Mouse (Mus musculus) layer of hippocampus, postnatal 36 days (tissue): ENCODE data around the gene Cpne5. TPM values are rescaled to one million over a fixed set of nuclear protein-coding genes. Genes with fewer than 3 reads are reported as not detected.

Experiments
- DNase-seq, 2 experiments: peaks; one replicate each; pipeline ENCODE4 v3.0.0; 2022
- total RNA-seq, 2 experiments: library from RNA; stranded (reverse); gene quantifications; 2 replicates each; pipeline ENCODE4 v1.2.3; 2021

The Cpne5 gene
- total RNA-seq, 2 experiments from 2014 or later, result 30.4 to 31.7 TPM

- no peak for DNase-seq
These were observed 70.6 kb downstream of the Cpne5 start for GRCm38 (mm10) chr17:29167371-29167770.

- DNase-seq, result no peak
These were observed 71.9 kb downstream of the Cpne5 start for GRCm38 (mm10) chr17:29165967-29166578.

GRCm38 (mm10) chr17:29165452-29165851 lies 72.5 kb downstream of the Cpne5 start:
- no peak for DNase-seq

- no peak for DNase-seq
These were observed 73.4 kb downstream of the Cpne5 start for GRCm38 (mm10) chr17:29164469-29165111.

GRCm38 (mm10) chr17:29162334-29162733 lies 75.6 kb downstream of the Cpne5 start:
- no peak for DNase-seq

GRCm38 (mm10) chr17:29159743-29160455 lies 78.1 kb downstream of the Cpne5 start:
- no peak for DNase-seq

GRCm38 (mm10) chr17:29159320-29159719 lies 78.6 kb downstream of the Cpne5 start:
- no peak for DNase-seq

GRCm38 (mm10) chr17:29158899-29159298 lies 79.1 kb downstream of the Cpne5 start:
- no peak for DNase-seq

- no peak for DNase-seq
These were observed 81.1 kb downstream of the Cpne5 start for GRCm38 (mm10) chr17:29156866-29157265.

GRCm38 (mm10) chr17:29156396-29156795 lies 81.6 kb downstream of the Cpne5 start:
- no peak for DNase-seq

- no peak for DNase-seq
These were observed 82.4 kb downstream of the Cpne5 start for GRCm38 (mm10) chr17:29155355-29156135.

GRCm38 (mm10) chr17:29154247-29154646 lies 83.7 kb downstream of the Cpne5 start:
- no peak for DNase-seq

- no peak for DNase-seq
These were observed 85.4 kb downstream of the Cpne5 start for GRCm38 (mm10) chr17:29152547-29152946.

GRCm38 (mm10) chr17:29149766-29150165 lies 88.2 kb downstream of the Cpne5 start:
- DNase-seq, result no peak

GRCm38 (mm10) chr17:29147773-29148172 lies 90.2 kb downstream of the Cpne5 start:
- DNase-seq, result no peak

GRCm38 (mm10) chr17:29147273-29147672 lies 90.7 kb downstream of the Cpne5 start:
- no peak for DNase-seq

- no peak for DNase-seq
These were observed 92.9 kb downstream of the Cpne5 start for GRCm38 (mm10) chr17:29145101-29145500.

- no peak for DNase-seq
These were observed 94.7 kb downstream of the Cpne5 start for GRCm38 (mm10) chr17:29143266-29143665.

- DNase-seq, result no peak
These were observed 96.4 kb downstream of the Cpne5 start for GRCm38 (mm10) chr17:29141577-29141976.

- no peak for DNase-seq
These were observed 100.1 kb downstream of the Cpne5 start for GRCm38 (mm10) chr17:29137906-29138305.

- DNase-seq, result peak; percentile 35 to 49
These were observed 101.7 kb downstream of the Cpne5 start for GRCm38 (mm10) chr17:29136236-29136635.

GRCm38 (mm10) chr17:29135066-29135465 lies 102.9 kb downstream of the Cpne5 start:
- DNase-seq, result no peak

GRCm38 (mm10) chr17:29129341-29129740 lies 108.6 kb downstream of the Cpne5 start:
- DNase-seq, result no peak
